Mouse (Mus musculus): ENCODE data around the gene Ttll12.

Ttll12 gene

DNA sequence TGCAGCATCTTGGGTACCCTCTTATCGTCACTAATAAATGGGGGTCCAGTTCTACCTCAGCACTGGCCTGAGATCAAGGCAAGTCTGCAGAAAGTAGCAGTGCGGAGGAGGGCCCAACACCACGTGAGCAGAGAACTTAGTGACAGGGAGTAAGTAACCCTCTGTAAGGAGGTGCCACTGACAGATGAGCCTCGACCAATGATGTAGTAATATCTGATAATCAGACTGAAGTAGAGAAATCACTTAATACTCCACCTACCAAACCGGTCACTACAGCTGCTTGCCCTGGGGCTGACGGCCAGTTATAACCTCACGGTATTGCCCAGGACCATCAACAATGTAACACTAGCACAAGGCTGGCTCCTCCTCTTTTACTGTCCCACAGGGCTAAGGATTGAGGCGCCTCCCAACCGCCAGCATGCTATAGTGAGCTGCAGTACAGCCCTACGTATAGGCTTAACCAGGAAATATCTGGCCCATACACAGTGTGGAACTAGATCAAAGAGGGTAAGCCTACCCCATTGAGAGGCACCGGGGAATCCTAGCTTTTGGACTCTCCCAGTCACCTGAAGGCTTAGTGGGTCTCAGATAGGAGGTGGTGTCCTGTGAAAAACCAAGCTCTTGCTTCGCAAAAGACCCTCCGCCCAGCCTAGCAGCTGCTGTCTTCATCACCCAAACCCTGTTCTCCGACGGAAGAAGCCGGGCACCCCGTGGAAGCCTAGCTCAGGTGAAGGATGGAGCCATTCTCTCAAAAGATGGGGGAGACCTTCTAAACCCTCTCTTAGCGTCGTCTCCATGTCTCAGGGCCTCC, 1.1 kb downstream of the Ttll12 start:
- intact Hi-C loops (cut with DNase I): no loop called here

DNA sequence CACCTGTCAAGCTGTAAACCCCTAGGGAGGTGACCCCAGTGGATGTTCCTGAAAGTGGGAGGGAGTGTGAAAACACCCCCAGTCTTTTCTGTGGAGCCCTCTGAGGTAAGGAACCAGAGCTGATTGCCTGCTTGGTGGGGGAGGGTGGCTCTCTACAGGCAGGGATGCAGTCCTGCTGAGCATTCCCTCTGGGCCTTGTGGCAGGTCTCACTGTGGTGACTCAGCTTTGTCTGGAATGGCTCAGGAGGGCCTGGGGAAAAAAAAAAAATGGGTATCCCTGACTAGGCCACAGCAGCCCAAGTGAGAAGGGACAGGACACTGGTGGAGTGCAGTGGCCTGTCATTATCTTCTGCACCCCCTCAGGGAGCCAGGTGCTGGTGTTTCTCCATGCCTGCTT, 1.8 kb downstream of the Ttll12 start:
- intact Hi-C loops (cut with DNase I): no loop called here

DNA sequence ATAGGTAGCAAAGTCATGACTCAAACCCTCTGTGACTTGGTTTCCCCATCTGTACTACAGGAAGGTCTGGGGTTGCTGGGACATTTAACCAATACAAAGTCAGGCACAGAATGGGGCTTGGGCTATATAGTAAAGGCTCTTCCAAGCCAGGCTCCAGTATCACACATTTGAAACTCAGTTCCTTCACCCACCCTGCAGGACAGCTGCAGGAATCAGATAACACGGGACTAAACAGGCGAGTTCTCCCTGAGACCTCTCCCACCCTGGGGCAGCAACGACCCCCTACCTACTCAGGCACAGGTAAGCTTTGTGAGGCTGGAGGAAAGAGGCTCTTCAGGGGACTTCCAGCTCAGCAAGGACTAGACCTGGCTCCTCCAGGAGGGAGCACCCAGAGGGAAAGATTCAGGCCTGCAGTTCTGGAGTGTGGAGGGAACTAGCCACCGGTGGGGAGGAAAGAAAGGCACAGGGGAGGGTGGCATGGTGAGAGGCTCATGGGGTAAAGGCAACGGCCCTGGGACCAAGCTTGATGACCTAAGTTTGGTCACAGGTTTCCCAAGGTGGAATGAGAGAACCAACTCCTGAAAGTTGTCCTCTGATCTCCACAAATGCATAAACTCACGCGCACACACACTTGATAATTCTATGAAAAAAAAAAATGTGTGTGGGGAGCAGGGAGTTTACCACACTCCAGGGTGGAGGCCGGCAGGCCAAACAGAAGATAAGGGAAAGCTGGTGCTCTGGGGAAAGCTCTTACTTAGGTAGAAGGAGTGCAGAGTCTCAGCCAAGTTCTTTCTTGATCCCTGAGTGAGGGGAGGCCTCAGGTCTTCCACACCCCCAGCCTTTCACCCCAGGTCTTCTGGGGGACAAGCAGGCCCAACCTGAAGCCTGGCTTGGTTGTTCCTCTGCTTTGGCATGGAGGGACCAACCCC, 2.4 kb downstream of the Ttll12 start:
- intact Hi-C loops (cut with DNase I): no loop called here

DNA sequence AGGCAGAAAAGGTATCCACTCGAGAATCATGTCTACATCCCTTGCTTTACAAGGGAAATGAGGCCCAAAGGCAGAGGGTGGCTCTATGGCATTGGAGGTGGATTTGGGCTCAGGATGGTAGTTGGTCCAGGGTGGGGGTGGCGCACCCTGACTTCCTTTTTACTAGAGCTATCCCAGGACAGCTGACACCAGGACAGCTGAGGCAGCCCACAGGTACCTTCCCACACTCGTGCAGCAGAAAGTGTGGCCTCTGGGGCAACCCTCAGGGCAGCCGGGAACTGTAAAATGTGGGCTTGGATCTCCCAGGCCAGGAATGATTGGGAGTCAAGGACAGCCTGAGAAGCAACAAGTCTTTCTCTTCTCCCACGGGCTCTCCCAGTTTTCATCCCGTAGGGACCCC, 3.2 kb downstream of the Ttll12 start:
- intact Hi-C loops (cut with DNase I): no loop called here

DNA sequence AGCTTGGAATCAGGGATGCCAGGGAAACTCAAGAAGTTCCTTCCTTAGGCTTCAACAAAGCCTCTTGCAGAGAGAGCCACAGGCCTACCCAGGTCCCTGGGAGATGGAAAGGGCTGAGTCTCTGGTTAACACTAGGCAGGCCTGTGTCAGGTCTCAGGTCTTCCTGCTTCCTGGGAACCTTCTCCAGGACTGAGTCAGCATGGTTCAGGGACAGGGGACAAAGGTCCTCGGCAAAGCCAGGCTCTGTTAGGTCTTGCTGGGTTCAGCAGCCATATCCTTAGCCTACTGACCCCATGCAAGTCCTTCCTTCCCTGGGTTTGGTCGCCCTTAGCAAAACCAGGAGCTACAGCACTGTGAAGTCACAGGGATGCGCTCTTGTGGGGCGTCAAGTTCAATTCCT, 4.1 kb downstream of the Ttll12 start:
- intact Hi-C loops (cut with DNase I): no loop called here

DNA sequence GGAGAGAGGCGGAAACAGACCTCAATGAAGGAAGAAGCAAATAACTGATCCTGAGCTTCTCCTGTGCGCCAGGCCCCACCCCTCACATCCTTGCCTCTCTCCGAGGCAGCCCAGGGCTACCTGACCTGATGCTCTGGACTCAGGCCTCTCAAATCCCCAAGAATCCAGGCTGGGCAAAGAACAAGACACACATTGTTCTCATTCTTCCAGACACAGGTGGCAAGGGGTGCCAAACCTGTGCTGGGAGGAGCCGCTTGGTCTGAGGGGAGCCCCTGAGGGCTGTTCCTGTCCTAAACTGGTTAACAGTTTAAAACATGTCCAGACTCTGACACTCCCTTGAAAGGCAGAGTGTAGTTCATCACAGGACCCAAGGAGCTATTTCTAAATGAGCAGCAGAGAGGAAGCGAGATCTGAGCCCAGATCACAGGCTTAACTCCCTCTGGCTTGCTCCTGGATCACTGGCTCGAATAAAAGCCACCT, 10.2 kb downstream of the Ttll12 start:
- intact Hi-C loops (cut with DNase I): no loop called here

DNA sequence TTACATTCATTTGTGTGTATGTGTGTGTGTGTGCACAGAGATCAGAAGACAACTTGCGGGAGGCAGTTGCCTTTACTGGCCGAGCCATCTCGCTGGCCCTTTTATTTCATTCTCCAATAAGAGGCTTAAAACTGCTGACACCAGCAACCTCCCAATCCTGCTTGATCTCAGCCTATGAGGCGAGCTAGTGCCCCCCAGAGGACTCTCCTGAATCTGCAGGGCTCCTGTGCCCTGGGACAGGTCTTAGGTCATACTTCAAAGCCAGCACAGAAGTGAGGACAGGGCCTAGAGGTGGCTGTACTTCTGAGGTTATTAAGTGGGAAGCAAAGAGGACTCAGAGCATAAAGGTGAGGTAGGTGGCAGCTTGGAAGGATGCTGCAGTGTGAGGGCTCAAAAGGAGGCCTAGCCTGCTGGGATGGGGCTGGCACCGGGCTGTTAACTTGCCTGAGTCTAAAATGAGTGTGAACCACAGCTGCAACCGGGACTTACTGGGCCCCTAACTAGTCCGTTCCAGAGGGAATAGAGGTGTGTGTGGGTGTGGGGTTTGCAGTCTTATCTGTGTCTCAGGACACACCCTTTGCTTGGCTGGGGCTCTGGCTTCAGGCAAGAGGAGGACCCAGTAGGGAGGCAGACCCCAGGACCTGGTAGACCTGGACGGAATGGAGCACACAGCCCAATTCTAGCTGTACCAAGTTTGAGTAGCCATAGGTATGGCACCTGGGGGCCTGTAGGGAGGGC, 11.4 kb downstream of the Ttll12 start:
- intact Hi-C loops (cut with DNase I): no loop called here

DNA sequence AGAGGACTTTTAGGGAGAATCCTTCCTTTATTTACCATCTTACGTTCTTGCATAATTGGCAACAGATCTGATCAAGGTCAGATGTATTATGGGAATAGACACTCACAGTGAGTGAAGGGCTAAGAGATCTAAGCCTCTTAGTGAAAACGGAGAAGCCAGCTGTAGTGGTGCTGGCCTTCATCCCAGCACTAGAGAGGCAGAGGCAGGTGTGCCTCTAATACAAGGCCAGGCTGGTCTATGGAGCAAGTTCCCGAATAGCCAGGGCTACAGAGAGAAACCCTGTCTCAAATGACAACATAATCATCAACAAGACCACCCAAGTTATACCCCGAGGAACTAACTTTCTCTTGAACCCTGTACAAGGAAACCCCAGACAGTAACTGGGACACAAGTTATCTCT, 12.0 kb downstream of the Ttll12 start:
- intact Hi-C loops (cut with DNase I): no loop called here

DNA sequence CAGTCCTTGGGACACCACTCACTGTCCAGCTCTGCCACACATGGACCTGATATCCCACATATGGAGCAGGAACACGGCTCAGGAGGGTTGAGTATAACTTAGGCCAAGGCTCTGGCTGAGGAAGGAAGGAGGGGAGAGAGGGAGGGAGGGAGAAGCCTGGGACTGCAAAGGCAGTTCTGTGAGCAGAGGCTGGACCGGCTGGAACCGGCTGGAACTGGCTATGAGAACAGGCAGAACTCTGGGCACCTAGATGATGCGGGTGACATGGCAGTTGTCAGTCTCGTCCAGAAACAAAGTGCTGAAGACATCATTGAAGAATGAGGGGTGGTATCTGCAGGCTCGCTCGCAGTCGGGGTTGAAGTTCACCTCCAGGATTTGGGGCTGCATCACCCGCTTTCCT, 18.3 kb downstream of the Ttll12 start:
- intact Hi-C loops (cut with DNase I): no loop called here

DNA sequence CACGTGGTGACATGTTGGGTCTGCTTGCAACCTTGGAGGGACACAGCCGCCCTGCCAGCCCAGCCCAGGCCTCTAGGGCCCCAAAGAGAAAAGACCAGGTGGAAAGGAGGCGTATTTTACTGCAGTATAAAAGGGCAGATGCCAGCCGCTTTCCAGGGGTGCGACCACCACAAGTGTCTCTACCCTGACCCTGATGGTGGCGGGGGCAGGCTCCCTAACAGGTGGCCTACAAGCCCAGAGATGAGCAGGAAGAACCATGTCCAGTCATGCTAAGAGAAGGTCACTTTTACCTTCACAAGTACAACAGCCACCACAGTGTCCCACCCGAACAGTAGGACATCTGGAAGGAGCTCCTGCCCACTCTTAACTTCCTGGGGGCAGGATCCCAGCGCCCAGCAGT, 19.4 kb downstream of the Ttll12 start:
- intact Hi-C loops (cut with DNase I): no loop called here

DNA sequence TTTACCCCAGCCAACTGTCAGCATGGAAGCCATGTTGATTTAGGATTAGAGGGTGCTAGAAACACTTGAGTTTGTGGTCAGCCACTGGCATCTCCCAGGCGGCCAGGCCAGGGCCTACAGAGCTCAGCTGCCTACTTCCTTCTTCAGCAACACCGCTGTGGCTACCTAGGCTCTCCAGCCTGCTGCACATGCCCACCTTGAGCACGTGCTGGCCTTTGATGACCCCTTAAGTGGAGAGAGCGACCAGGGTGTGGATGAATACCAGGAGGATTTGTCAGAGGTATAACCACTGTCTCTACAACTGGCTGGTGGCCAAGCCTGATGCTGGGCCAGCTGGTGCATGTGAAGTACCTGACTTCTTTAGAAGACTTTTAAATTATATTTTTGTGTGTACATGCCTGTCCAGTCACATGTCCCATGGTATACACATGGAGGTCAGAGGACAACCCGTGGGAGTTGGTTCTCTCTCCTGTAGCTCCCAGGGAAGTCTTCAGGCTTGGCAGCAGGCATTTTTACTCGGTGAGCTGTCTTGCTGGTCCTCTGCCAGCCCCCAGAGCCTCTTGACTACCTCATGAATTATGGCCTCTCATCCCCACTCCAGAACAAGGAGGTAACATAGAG, 20.1 kb downstream of the Ttll12 start:
- intact Hi-C loops (cut with DNase I): no loop called here

DNA sequence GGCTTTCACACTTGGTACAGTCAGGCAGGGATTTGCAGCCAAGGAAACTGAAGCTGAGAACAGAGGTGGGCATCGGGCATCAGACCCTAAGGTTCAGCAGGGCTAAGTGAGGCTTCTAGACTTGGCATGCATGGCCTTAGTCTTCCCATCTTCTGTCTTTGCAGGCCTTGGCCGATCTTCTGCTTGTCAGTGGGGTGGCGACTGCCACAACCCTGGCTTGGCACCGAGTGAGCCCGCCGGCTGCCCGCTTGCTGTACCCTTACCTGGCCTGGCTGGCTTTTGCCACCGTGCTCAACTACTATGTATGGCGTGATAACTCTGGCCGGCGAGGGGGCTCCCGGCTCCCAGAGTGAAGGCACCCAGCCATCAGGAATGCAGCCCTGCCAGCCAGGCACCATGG, 21.4 kb downstream of the Ttll12 start:
- intact Hi-C loops (cut with DNase I): no loop called here

DNA sequence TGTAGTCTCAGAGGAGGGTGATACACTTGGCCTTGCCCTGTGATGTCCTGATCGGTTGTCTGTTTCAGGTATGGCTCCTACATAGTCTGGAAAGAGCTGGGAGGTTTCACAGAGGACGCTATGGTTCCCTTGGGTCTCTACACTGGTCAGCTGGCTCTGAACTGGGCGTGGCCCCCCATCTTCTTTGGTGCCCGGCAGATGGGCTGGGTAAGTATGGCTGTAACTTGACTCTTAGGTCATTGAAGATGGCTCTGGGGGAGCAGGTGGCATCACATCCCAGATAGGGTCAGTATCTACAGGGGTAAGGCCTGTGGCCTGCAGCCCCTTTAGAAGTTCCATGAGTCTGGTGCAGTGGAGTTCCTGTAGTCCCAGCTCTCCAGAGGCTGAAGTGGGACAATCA, 22.8 kb downstream of the Ttll12 start:
- intact Hi-C loops (cut with DNase I): no loop called here

DNA sequence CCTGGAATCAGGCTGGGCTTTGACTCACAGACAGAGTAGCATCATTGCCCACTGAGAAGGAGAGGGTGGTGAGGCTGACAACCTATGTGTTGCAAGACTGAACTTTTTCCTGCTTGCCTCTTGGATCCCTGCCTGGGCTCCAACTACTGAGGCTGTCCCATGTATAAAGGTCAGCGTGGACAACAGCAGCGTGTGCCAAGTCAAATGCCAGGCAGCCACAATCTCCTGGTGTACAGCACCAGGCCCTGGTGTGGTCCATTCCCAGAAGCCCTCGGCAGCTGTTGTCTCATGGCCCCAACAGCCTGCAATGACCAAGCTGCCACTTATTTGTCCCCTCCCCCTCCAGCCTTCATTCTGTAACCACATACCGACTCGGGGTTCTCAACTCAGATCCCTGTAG, 23.3 kb downstream of the Ttll12 start:
- intact Hi-C loops (cut with DNase I): no loop called here

DNA sequence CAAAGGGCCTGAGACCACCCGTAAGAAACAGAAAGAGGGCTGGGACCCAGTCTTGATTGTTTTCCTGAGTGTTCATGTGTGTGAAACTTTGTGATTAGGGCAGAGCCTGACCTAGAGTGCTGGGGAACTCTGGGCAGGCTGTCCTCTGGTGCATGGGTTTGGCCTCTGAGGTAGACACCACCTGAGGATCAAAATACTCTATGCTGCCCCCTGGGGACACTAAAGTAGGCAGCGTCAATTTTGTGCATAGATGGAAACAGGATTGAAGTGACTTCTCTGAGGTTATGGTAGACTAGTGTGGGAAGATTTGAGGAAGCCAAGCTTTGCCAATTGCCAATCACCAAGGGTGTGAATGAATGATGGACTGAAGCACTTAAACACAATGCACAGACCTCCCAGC, 24.3 kb downstream of the Ttll12 start:
- intact Hi-C loops (cut with DNase I): no loop called here

DNA sequence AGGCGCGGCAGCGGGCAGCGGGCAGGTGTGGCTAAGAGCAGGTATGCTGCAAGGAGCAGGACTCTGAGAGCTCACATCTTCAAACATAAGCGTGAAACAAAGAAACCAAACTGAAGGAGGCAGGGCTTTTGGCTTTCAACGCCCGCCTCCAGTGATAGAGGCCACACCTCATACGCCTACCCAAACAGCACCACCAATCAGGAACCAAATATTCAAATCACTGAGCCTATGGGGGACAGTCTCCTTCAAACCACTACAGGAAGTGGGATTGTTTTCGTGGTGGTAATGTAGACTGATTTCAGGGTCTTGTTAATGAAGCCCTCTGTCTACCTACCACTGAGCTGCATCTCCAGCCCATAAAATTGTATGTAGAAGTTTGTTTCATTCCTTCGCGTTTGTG, 25.3 kb downstream of the Ttll12 start:
- intact Hi-C loops (cut with DNase I): no loop called here

DNA sequence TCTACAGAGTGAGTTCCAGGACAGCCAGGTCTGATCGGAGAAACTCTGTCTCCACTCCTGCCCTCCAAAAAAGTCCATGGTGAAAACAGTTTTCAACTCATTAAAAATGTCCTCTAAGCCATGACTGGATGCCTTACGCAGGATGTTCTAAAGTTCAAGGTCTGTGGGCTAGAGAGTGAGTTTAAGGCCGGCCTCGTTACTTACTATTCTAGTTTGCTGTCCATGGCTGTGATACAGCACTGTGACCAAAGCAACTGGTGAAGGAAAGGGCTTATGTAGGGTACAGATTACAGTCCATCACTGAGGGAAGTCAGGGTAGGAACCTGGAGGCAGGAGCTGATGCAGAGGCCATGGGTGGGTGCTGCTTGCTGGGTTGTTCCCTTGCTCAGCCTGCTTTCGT, 26.4 kb downstream of the Ttll12 start:
- intact Hi-C loops (cut with DNase I): no loop called here

DNA sequence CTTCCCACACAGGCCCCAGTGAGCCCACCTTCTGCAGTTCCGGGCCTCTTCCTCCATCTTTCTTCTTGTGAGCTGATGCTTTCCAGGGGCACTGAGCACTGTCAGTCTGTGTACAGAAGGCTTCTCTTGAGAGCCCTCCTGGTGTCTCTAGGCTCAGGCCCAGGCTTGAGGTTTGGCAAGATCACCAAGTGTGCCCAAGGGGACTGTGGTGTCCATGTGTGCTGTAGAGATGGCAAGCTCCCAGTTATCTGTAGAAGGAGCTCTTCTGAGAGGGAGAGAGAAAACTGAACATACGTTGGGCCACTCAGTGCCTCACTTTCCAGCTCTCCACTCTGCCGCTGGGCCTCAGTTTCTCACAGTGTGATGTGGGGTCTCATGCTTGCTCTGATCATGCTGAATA, 27.2 kb downstream of the Ttll12 start:
- intact Hi-C loops (cut with DNase I): no loop called here

DNA sequence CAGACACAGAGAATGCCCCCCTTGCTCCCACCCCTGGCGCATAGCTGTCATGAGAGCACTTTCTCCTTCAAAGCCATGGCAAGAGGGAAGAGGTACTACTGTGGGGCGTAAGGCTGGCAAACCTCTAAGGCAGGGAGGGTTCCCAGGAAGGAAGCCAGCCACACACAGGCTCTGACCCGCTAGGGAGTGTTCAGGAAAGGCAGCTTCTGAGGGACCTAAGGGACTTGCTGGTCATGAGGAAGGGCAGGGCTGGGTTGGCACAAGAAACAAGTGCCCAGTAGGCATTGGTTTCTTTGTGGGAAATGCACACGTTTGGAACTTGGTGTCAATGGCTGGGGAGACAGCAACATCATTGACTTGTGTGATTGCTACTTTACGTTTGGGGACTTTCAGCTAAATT, 29.0 kb downstream of the Ttll12 start:
- intact Hi-C loops (cut with DNase I): no loop called here

DNA sequence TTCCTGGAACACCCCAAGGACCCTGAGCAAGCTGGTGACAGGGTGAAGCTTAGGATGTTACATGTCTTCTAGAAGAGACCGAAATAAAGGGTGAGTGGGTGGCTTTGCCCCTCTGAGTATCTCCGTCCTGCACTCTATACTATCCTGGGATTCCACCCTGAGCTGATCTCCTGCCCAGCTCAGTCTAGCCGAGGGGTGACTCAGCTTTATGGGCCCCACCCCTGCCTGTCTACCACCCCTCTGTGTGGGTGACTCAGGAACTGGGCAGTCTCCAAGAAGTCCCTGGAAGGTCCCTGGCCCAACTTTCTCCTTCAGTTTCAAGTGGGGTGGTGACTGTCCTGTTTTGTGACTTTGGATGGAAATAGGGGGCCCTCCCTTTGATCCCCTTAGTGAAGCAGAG, 29.5 kb downstream of the Ttll12 start:
- intact Hi-C loops (cut with DNase I): no loop called here

Data from adrenal gland (tissue).